Mouse (Mus musculus) intestine, embryonic 16.5 days (tissue): ENCODE measurements at regions not wholly inside any gene's neighbourhood (a gene's known extent, or its start where the extent isn't known, plus 50 kb on each side); places are given as distances from the start of the nearest gene placed in this dataset.
A peak's percentile ranks its signal among the peaks of the same experiment; 100 is the strongest.

Experiments
- ATAC-seq: fragments of 200-750 bp; cut with Nextera tagmentation; 2 replicates; pipeline ENCODE4 v1.8.0; 2017; ENCODE audit warnings: moderate TSS enrichment, moderate library complexity
- H3K27ac ChIP-seq: fragments of 300-500 bp; sonication (generic); 2 replicates; pipeline ENCODE4 v1.5.1; 2014; ENCODE audit warnings: mild to moderate bottlenecking, low read length
- H3K27me3 ChIP-seq: fragments of 300-500 bp; sonication (generic); replicated peaks from 2 replicates; pipeline ENCODE4 v1.6.1; 2014; ENCODE audit warnings: low read length, control low read depth, mixed read lengths; ENCODE audit not compliant: control insufficient read depth, insufficient read depth
- H3K36me3 ChIP-seq: fragments of 300-500 bp; sonication (generic); 2 replicates; pipeline ENCODE4 v1.6.1; 2014; ENCODE audit warnings: low read length, control low read depth; ENCODE audit not compliant: control insufficient read depth, insufficient read depth
- H3K4me1 ChIP-seq: fragments of 300-500 bp; sonication (generic); 2 replicates; pipeline ENCODE4 v1.6.1; 2014; ENCODE audit warnings: low read length, control low read depth, mixed read lengths; ENCODE audit not compliant: control insufficient read depth, insufficient read depth
- H3K4me2 ChIP-seq: fragments of 300-500 bp; sonication (generic); 2 replicates; pipeline ENCODE4 v1.6.1; 2014; ENCODE audit warnings: low read depth, low read length, control low read depth
- H3K4me3 ChIP-seq: fragments of 300-500 bp; sonication (generic); 2 replicates; pipeline ENCODE4 v1.5.1; 2014; ENCODE audit warnings: mild to moderate bottlenecking, low read length
- H3K9ac ChIP-seq: fragments of 300-500 bp; sonication (generic); 2 replicates; pipeline ENCODE4 v1.6.1; 2014; ENCODE audit warnings: low read depth, low read length
- H3K9me3 ChIP-seq: fragments of 300-500 bp; sonication (generic); 2 replicates; pipeline ENCODE4 v1.6.1; 2016; ENCODE audit warnings: low read length, control low read depth; ENCODE audit not compliant: control insufficient read depth
- WGBS: fragments of 180-500 bp; shearing (Covaris S2); extraction: QIAGEN DNeasy Blood & Tissue Kit; methylation state at CpG from one replicate; pipeline ENCODE4 v1.1.7; 2014; 5-methylcytosine and 5-hydroxymethylcytosine counted together

- Histone ChIP-seq H3K9me3 (no peaks in the 10 kb centered on the region), H3K4me3 (no peak overlapping the region), H3K4me1 (no peaks in the 10 kb centered on the region), H3K4me2 (no peak overlapping the region), H3K36me3 (no peaks in the 10 kb centered on the region), H3K27me3 (no peaks in the 10 kb centered on the region), H3K9ac (no peak overlapping the region), H3K27ac (no peak overlapping the region)
- peak; percentile 90 for ATAC-seq
- 62% methylated on average over 6 of the region's 6 CpGs for WGBS
Measured at GRCm38 (mm10) chr4:34157818-34158511, 108.0 kb upstream of the Spaca1 start.

DNA sequence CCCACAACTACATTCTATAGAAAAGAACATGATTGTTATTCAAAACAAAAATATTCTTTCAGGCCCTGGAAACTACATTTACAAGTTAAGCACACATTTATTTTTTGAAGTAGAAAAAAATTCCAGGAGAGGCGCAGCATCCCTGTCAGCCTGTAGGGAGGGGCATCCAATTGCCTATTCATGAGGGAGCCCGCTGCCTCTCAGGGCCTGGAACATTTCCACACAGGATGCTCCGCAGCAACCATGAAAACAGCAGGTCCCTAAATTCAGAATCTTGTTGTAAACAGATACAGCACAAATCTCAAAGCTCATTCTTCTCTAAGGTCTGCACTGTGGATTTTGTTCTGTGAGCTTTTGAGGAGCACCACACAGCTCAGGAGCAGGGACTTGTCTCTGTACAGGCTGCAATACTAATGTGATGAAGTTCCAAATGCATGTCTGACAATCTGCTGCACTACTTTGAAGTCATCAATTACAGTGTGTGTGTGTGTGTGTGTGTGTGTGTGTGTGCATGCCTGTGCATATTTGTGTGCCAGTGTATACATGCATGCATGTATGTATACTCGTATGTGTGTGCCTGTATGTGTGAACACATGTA is 121.4 kb upstream of the Spaca1 start:
- no peak for ATAC-seq
- WGBS, result 68% methylated on average over 4 of the region's 4 CpGs
- no peaks in the 10 kb centered on the region for H3K9me3 ChIP-seq
- no peaks in the 10 kb centered on the region for H3K4me1 ChIP-seq
- H3K27ac ChIP-seq, result no peak overlapping the region
- no peaks in the 10 kb centered on the region for H3K27me3 ChIP-seq
- no peak overlapping the region for H3K9ac ChIP-seq
- H3K36me3 ChIP-seq, result no peaks in the 10 kb centered on the region
- no peak overlapping the region for H3K4me3 ChIP-seq
- no peak overlapping the region for H3K4me2 ChIP-seq

- Histone ChIP-seq H3K9me3 (no peaks in the 10 kb centered on the region), H3K4me1 (no peaks in the 10 kb centered on the region), H3K9ac (no peak overlapping the region), H3K36me3 (no peaks in the 10 kb centered on the region), H3K4me2 (no peak overlapping the region), H3K4me3 (no peak overlapping the region), H3K27ac (no peak overlapping the region), H3K27me3 (no peaks in the 10 kb centered on the region)
- WGBS, result 78% methylated on average over 3 of the region's 3 CpGs
- no peak for ATAC-seq
Measured at GRCm38 (mm10) chr4:34172000-34172399, 122.0 kb upstream of the Spaca1 start.

GRCm38 (mm10) chr4:34177421-34177820 is 127.4 kb upstream of the Spaca1 start:
- Histone ChIP-seq H3K4me2 (no peak overlapping the region), H3K27me3 (no peaks in the 10 kb centered on the region), H3K4me3 (no peak overlapping the region), H3K9ac (no peak overlapping the region), H3K4me1 (no peaks in the 10 kb centered on the region), H3K27ac (no peak overlapping the region), H3K9me3 (no peaks in the 10 kb centered on the region), H3K36me3 (no peaks in the 10 kb centered on the region)
- no peak for ATAC-seq
- 86% methylated on average over 1 of the region's 1 CpGs for WGBS

DNA sequence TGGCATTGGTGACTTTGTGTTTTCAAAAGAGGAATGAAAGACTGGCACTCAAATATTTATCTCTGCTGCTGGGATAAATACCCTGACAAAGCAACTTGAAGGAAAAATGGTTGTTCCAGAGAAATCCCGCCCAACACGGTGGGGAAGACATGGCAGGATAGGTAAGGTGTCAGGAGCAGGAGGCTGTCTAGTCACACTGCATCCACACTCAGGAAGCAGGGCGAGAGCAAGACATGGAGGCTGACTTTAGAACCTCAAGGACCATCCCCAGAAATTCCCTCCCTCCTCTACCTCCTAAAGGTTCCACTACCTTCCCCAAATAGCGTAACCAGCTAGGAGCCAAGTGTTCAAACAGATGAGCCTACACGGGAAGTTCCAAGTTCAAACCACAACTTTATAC is 136.5 kb upstream of the Spaca1 start:
- Histone ChIP-seq H3K27me3 (no peaks in the 10 kb centered on the region), H3K4me1 (no peaks in the 10 kb centered on the region), H3K9ac (no peak overlapping the region), H3K27ac (no peak overlapping the region), H3K9me3 (no peaks in the 10 kb centered on the region), H3K4me2 (no peak overlapping the region), H3K4me3 (no peak overlapping the region), H3K36me3 (no peaks in the 10 kb centered on the region)
- WGBS, result 85% methylated on average over 5 of the region's 5 CpGs
- ATAC-seq, result no peak

- no peaks in the 10 kb centered on the region for H3K9me3 ChIP-seq
- H3K4me1 ChIP-seq, result no peaks in the 10 kb centered on the region
- ATAC-seq, result peak; percentile 91
- H3K4me3 ChIP-seq, result no peak overlapping the region
- H3K4me2 ChIP-seq, result no peak overlapping the region
- H3K36me3 ChIP-seq, result no peaks in the 10 kb centered on the region
- H3K9ac ChIP-seq, result no peak overlapping the region
- 61% methylated on average over 10 of the region's 10 CpGs for WGBS
- no peaks in the 10 kb centered on the region for H3K27me3 ChIP-seq
- H3K27ac ChIP-seq, result no peak overlapping the region; the same call in 1 of the 2 replicates
Measured at GRCm38 (mm10) chr4:34203193-34203848, 153.3 kb upstream of the Spaca1 start.

GRCm38 (mm10) chr4:34209179-34209896 is 159.3 kb upstream of the Spaca1 start:
- 0 out of 2 replicates have a peak overlapping the region, but pooled peaks have one; percentile 36 for H3K27ac ChIP-seq
- H3K36me3 ChIP-seq, result no peaks in the 10 kb centered on the region
- no peaks in the 10 kb centered on the region for H3K27me3 ChIP-seq
- H3K4me2 ChIP-seq, result no peak overlapping the region
- no peaks in the 10 kb centered on the region for H3K9me3 ChIP-seq
- ATAC-seq, result peak; percentile 90
- H3K4me3 ChIP-seq, result no peak overlapping the region
- 49% methylated on average over 5 of the region's 5 CpGs for WGBS
- no peak overlapping the region for H3K9ac ChIP-seq
- H3K4me1 ChIP-seq, result no peaks in the 10 kb centered on the region

- Histone ChIP-seq H3K36me3 (no peaks in the 10 kb centered on the region), H3K4me1 (no peaks in the 10 kb centered on the region), H3K27ac (no peak overlapping the region), H3K9ac (no peak overlapping the region), H3K4me3 (no peak overlapping the region), H3K4me2 (no peak overlapping the region), H3K9me3 (no peaks in the 10 kb centered on the region), H3K27me3 (no peaks in the 10 kb centered on the region)
- ATAC-seq, result no peak
Measured at GRCm38 (mm10) chr4:34213731-34214130, 163.7 kb upstream of the Spaca1 start.

- H3K4me1 ChIP-seq, result no peaks in the 10 kb centered on the region
- no peak overlapping the region for H3K27ac ChIP-seq
- H3K27me3 ChIP-seq, result no peaks in the 10 kb centered on the region
- H3K9me3 ChIP-seq, result no peaks in the 10 kb centered on the region
- no peak overlapping the region for H3K4me2 ChIP-seq
- no peak overlapping the region for H3K9ac ChIP-seq
- WGBS, result 83% methylated on average over 11 of the region's 11 CpGs
- H3K4me3 ChIP-seq, result no peak overlapping the region
- H3K36me3 ChIP-seq, result no peaks in the 10 kb centered on the region
- ATAC-seq, result no peak
Measured at GRCm38 (mm10) chr4:34214346-34214745, 164.4 kb upstream of the Spaca1 start.
